Mouse (Mus musculus) hindbrain, embryonic 10.5 days (tissue): ENCODE measurements around the gene Chic1. TPM values are rescaled to one million over a fixed set of nuclear protein-coding genes. Genes with fewer than 3 reads are reported as not detected.

Source experiments
- DNase-seq: peaks from one replicate; pipeline ENCODE4 v3.0.0-alpha.2; 2017; ENCODE audit warnings: low spot score
- H3K27ac ChIP-seq: fragments of 300-500 bp; sonication (generic); 2 replicates; pipeline ENCODE4 v1.5.1; 2016; ENCODE audit warnings: mild to moderate bottlenecking, moderate library complexity
- H3K27me3 ChIP-seq: fragments of 300-500 bp; sonication (generic); 2 replicates; pipeline ENCODE4 v1.6.1; 2016; ENCODE audit warnings: mild to moderate bottlenecking; ENCODE audit not compliant: poor library complexity, insufficient read depth, severe bottlenecking
- H3K36me3 ChIP-seq: fragments of 300-500 bp; sonication (generic); 2 replicates; pipeline ENCODE4 v1.6.1; 2016; ENCODE audit warnings: mild to moderate bottlenecking, moderate library complexity
- H3K4me1 ChIP-seq: fragments of 300-500 bp; sonication (generic); replicated peaks from 2 replicates; pipeline ENCODE4 v1.6.1; 2016; ENCODE audit warnings: mild to moderate bottlenecking
- H3K4me3 ChIP-seq: fragments of 300-500 bp; sonication (generic); 2 replicates; pipeline ENCODE4 v1.5.1; 2016; ENCODE audit warnings: mild to moderate bottlenecking, moderate library complexity
- H3K9me3 ChIP-seq: fragments of 300-500 bp; sonication (generic); 2 replicates; pipeline ENCODE4 v1.6.1; 2016; ENCODE audit warnings: mild to moderate bottlenecking, moderate library complexity
- WGBS: fragments of 180-500 bp; shearing (Covaris S2); methylation state at CpG from one replicate; pipeline ENCODE4 v1.1.7; 2016; 5-methylcytosine and 5-hydroxymethylcytosine counted together
- polyA plus RNA-seq: library from polyadenylated mRNA; unstranded; fragments of >200 nt; fragmentation: Nextera tagmentation; extraction: Ambion mirVana; gene quantifications from 2 replicates; pipeline ENCODE4 v1.2.1, GENCODE M21; 2016

Chic1 gene
- 4.4 and 5.5 TPM in 2 replicates for polyA plus RNA-seq

DNA sequence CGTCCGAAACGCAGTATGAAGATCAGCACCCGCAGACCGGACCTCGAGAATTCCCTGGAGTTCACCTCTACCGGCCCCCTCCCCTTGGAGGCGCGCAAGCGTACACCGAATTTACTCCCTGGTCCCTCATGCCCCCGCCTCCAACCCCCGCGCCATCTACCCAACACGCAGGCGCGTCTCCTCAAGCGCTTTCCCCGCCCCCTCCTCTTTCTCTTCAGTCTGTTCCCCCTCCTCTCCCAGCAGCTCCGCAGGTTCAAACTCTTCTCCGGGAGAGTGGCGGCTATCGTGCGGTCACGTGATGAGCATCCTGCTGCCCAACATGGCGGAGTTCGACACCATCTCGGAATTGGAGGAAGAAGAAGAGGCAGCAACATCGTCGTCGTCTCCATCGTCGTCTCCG lies at the start of gene Chic1:
Gene Chic1, plus strand, starts transcription at position 190 of the 400 bp plus-strand sequence.
- WGBS: 16% methylated on average over 34 of the region's 34 CpGs
- Histone ChIP-seq H3K27ac (peak within 1 kb of the TSS; percentile 89), H3K4me1 (no peaks in the 10 kb centered on the region; the same call in 1 of the 2 replicates), H3K36me3 (no peaks in the 10 kb centered on the region), H3K27me3 (peaks cover 90% of the 10 kb centered on the region), H3K9me3 (no peaks in the 10 kb centered on the region), H3K4me3 (peak within 1 kb of the TSS; percentile 64)
- DNase-seq: peak; percentile 85

DNA sequence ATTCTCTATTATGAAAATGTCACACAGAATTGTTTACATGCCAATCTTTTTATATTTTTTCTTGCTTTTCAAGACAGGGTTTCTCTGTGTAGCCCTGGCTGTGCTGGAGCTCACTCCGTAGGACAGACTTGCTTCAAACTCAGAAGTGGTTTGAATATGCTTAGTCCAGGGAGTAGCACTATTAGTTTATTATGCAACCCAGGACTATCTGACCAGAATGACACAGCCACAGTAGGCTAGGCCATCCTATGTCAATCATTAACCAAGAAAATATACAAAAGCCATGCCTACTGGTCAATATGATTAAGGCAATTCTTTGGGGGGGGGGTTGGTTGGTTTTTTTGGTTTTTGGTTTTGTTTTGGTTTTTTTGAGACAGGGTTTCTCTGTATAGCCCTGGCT lies 48.0 kb upstream of the Chic1 start:
- WGBS: 81% methylated on average over 1 of the region's 1 CpGs
- peaks cover 76% of the 10 kb centered on the region for H3K27me3 ChIP-seq

DNA sequence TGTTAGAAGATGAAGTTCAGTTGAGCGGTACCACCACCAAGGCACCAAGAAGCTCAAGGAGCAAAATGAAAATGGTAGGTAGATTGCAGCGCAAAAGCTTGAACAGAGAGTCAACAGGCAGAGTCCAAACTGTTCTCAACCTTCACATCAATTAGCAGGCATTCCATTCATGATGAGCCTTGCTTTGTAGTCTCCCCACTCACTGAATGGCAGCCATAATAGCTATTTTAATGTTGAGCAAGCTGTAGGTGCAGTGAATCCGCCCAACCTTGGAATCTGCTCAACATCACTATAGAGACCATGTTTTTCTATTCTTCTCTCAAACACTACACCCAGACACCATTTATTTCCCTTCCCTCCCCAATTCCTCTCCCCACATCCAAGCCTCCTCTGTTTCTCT lies 44.6 kb upstream of the Chic1 start:
- H3K36me3 ChIP-seq: no peaks in the 10 kb centered on the region
- no peaks in the 10 kb centered on the region for H3K9me3 ChIP-seq
- H3K27me3 ChIP-seq: peaks cover 71% of the 10 kb centered on the region
- no peak overlapping the region for H3K4me3 ChIP-seq
- no peaks in the 10 kb centered on the region for H3K4me1 ChIP-seq
- no peak overlapping the region for H3K27ac ChIP-seq
- DNase-seq: no peak
- WGBS: 86% methylated on average over 3 of the region's 3 CpGs

More for the DNA sequence above, 48.0 kb upstream of the Chic1 start:
- Histone ChIP-seq H3K4me3 (no peak overlapping the region), H3K36me3 (no peaks in the 10 kb centered on the region), H3K4me1 (no peaks in the 10 kb centered on the region), H3K9me3 (no peaks in the 10 kb centered on the region), H3K27ac (no peak overlapping the region)
- DNase-seq: no peak

DNA sequence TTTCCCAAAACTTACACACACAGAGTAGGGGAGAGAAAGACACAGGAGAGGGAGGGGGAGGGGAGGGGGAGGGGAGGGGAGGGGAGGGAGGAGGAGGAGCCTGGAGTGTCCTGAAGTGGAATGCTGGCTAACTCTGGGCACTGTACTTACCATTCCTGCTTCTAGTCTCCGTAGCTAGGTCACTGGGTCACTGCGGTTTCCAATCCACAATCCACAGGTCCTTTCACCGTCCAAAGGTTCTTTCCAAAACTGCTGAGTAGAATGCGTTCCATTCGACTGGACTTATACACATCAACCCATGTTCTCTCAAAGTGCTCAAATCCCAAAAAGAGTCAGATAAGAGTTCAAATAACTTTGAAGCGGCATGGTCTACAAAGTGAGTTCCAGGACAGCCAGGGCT lies 42.1 kb upstream of the Chic1 start:
- Histone ChIP-seq H3K9me3 (no peaks in the 10 kb centered on the region), H3K4me3 (no peak overlapping the region), H3K4me1 (no peaks in the 10 kb centered on the region), H3K36me3 (no peaks in the 10 kb centered on the region), H3K27me3 (peaks cover 78% of the 10 kb centered on the region), H3K27ac (no peak overlapping the region)
- DNase-seq: no peak
- 82% methylated on average over 6 of the region's 6 CpGs for WGBS

DNA sequence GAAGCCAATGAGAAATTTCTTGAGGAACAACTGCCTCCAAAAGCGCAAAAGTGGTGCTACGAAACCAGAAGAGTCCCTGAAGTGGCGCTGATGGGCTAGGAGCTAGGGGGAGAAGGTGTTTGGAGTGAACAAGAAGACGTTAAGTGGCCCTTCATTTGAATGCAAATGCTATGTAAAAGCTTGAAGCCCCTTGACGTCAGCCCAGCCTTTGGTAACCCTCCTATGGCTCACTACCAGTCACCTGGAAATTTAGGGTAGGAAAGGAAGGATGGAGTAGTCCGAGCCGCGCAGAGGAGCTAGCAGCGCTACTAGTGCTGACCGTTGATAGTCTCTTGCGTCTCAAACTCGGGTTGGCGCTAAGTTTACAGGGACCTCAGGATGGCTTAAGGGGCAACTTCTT lies 35.1 kb upstream of the Chic1 start, which contains the start of gene Cdx4:
Gene Cdx4, plus strand, starts transcription at position 253 of the 400 bp plus-strand sequence.
- Histone ChIP-seq H3K27me3 (peaks cover 96% of the 10 kb centered on the region), H3K9me3 (no peaks in the 10 kb centered on the region), H3K4me1 (no peaks in the 10 kb centered on the region; the same call in 1 of the 2 replicates), H3K36me3 (no peaks in the 10 kb centered on the region), H3K4me3 (peak within 1 kb of the TSS; percentile 28), H3K27ac (no peak within 1 kb of the TSS)
- DNase-seq: peak; percentile 2
- WGBS: 18% methylated on average over 13 of the region's 13 CpGs

DNA sequence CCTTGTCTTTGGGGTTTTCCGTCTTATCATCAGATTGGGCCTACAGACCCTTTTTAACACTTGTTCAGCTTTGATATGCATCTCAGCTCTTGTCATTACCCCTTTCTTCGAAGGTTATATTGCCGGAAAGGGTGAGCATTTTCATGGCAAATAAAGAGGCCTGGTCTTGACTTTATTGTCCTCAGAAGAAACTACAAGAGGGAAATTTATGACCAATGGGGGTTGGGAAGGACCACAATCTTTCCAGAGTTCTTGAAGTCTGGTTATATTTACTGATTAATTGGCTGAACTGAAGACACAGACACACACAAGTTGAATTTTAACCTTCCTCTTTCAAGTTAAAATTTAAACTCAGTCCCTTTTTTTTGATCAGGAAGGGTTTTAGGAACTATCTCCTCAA lies 30.4 kb upstream of the Chic1 start:
- WGBS: 80% methylated on average over 3 of the region's 3 CpGs
- no peaks in the 10 kb centered on the region; the same call in 1 of the 2 replicates for H3K4me1 ChIP-seq
- no peaks in the 10 kb centered on the region for H3K36me3 ChIP-seq
- H3K27me3 ChIP-seq: peaks cover 98% of the 10 kb centered on the region
- DNase-seq: no peak
- no peaks in the 10 kb centered on the region for H3K9me3 ChIP-seq
- H3K27ac ChIP-seq: no peak overlapping the region
- no peak overlapping the region for H3K4me3 ChIP-seq

DNA sequence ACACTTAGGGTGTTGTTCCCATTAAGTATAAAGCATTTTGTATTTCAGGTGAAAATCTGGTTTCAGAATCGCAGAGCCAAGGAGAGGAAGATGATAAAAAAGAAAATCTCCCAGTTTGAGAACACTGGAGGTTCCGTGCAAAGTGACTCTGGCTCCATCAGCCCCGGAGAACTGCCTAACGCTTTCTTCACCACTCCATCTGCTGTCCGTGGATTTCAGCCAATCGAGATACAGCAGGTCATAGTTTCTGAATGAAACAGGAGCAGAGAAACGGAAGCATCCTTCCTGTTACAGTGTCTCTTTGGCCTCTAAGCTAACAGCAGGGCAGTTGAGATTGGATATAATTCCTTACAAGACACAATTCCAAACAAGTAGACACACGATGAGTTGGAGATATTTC lies 26.9 kb upstream of the Chic1 start:
- H3K4me1 ChIP-seq: no peaks in the 10 kb centered on the region
- no peak overlapping the region for H3K4me3 ChIP-seq
- H3K36me3 ChIP-seq: no peaks in the 10 kb centered on the region
- no peak overlapping the region for H3K27ac ChIP-seq
- no peak for DNase-seq
- WGBS: 67% methylated on average over 8 of the region's 8 CpGs
- peaks cover 94% of the 10 kb centered on the region for H3K27me3 ChIP-seq
- H3K9me3 ChIP-seq: no peaks in the 10 kb centered on the region

DNA sequence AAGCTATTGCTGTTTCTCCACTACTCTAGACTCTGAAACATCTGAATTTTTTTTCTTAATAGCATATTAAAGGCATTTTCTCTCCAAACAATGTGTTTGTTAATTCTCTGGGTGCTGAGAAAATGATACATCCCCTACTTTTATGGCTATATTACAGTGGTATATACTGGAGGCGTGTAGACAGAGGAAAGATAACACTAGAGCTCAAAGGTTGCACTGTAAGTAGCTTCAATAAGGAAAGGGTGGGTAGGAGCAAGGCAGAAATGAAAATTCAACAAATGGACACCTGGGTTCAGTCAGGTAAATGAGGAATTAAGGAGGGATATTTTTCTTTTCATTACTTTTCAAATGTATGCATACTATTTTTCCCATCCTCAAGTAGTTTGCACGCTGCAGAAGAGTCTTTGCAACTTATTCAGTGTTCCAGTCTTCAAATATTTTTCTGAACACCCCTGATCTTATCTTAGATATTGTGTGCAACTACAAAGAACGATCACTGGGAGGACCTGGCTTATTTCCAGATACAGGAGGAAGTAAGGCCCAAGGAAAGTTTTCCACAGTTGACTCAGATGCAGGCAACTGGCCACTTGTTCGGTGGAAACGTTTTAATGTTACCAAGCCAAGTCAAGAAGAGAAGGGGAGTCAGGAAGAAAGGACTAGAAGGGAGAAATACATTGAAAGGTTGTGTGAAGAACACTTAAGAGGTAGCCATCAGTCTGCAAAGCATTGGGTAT lies 25.0 kb upstream of the Chic1 start:
- peaks cover 76% of the 10 kb centered on the region for H3K27me3 ChIP-seq
- no peak overlapping the region for H3K4me3 ChIP-seq
- 70% methylated on average over 5 of the region's 5 CpGs for WGBS
- no peak for DNase-seq
- H3K36me3 ChIP-seq: no peaks in the 10 kb centered on the region
- H3K4me1 ChIP-seq: no peaks in the 10 kb centered on the region
- H3K27ac ChIP-seq: no peak overlapping the region
- H3K9me3 ChIP-seq: no peaks in the 10 kb centered on the region

DNA sequence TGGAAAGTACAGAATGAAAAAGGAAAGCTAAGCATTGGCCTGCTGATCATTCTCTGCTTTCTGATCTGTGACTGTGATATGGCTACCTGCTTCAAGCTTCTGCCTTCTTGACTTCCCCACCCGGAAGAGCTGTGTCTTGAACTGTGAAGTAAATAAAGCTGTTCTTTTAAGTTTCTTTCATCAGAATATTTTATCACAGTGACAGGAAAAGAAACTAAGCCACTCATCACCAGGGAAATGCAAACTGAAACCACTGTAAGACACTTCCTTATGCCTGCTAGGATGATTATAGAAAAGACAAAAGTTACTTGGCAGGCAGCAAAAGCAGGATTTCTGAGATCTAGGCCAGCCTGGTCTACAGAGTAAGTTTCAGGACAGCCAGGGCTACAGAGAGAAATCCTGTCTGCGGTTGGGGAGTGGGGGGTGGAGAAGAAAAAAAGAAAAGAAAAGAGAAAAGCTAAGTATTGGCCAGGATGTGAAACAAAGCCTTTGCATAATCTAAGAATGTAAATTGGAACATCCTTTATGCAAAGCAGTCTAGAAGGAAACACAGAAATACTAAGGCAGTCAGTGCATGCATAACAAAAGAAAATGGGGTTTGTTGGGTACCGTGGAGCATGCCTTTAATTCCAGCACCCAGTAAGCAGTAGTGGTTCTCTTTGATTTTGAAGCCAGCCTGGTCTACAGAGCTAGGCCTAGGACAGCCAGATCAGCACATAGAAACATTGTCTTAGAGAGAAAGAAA lies 14.7 kb upstream of the Chic1 start:
- DNase-seq: no peak
- 66% methylated on average over 3 of the region's 3 CpGs for WGBS
- Histone ChIP-seq H3K27ac (no peak overlapping the region), H3K9me3 (no peaks in the 10 kb centered on the region), H3K36me3 (no peaks in the 10 kb centered on the region), H3K27me3 (peaks cover 56% of the 10 kb centered on the region), H3K4me1 (no peaks in the 10 kb centered on the region), H3K4me3 (no peak overlapping the region)

DNA sequence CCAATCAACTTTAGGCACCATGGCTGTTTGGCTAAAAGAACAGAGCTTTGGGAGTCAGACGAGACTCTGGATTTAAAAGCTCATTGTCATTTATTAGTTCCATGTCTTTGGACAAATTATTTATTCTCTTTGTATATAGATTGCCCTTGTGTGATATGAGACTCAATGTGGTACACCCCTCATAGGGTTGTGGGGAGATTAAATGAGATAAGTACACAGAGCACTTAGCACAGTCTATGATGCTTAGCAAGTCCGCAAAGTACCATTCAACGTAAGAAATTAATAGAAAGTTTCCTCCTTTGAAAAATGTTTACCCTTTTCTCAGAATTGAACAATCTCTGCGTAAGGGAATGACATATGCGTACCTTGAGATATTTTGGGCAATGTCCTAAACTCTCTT lies 492 bp upstream of the Chic1 start:
- Histone ChIP-seq H3K27ac (no peak overlapping the region), H3K27me3 (peaks cover 90% of the 10 kb centered on the region)
- no peak for DNase-seq

DNA sequence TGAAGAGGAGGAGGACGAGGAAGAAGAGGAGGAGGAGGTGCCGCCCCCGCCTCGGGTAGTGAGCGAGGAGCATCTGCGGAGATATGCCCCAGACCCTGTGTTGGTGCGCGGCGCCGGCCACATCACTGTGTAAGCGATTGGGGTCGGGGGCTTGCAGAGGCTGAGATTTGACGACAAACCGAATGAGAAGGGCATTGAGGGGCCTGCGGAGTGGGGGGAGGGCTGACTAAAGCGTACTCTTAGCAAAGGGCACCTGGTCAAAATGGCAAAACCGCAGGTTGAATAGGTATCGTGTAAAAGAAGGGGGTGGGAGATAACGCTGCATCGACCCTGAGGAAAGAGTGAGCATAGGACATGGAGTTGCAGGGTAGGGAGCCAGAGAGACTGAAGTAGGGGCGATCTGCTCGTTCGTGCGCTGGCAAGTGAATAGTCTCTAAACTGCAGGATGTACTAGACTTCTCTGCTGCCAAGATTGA lies 523 bp downstream of the Chic1 start:
- peak overlapping the region; percentile 89 for H3K27ac ChIP-seq
- no peak for DNase-seq
- 13% methylated on average over 24 of the region's 24 CpGs for WGBS

More for the DNA sequence above, 492 bp upstream of the Chic1 start:
- H3K9me3 ChIP-seq: no peaks in the 10 kb centered on the region
- WGBS: 45% methylated on average over 5 of the region's 5 CpGs
- H3K4me1 ChIP-seq: no peaks in the 10 kb centered on the region; the same call in 1 of the 2 replicates
- no peaks in the 10 kb centered on the region for H3K36me3 ChIP-seq
- peak overlapping the region; percentile 64 for H3K4me3 ChIP-seq

DNA sequence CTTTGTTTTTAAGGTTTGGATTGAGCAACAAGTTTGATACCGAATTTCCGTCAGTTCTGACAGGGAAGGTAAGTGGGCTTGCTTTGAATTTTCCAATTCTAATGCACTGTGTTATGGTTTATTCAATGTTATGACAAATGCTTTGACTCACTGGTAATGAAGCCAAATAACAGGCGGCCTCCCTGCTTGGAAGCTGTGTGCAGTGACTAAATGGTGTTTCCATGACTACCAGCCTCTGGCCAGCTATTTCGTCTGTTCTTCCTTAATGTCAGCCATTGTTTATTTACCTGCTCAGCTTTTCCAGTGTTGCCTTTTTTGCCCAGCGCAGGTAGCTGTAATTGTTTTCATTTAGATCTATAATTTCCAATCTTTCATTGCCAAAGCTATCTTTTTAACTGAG lies 9.9 kb downstream of the Chic1 start:
- Histone ChIP-seq H3K4me3 (no peak overlapping the region), H3K9me3 (no peaks in the 10 kb centered on the region), H3K36me3 (no peaks in the 10 kb centered on the region), H3K27ac (no peak overlapping the region), H3K4me1 (no peaks in the 10 kb centered on the region), H3K27me3 (peaks cover 80% of the 10 kb centered on the region)
- no peak for DNase-seq
- WGBS: 66% methylated on average over 5 of the region's 5 CpGs

More for the DNA sequence above, 523 bp downstream of the Chic1 start:
- no peaks in the 10 kb centered on the region; the same call in 1 of the 2 replicates for H3K4me1 ChIP-seq
- H3K9me3 ChIP-seq: no peaks in the 10 kb centered on the region
- H3K4me3 ChIP-seq: peak overlapping the region; percentile 64
- no peaks in the 10 kb centered on the region for H3K36me3 ChIP-seq
- peaks cover 90% of the 10 kb centered on the region for H3K27me3 ChIP-seq

DNA sequence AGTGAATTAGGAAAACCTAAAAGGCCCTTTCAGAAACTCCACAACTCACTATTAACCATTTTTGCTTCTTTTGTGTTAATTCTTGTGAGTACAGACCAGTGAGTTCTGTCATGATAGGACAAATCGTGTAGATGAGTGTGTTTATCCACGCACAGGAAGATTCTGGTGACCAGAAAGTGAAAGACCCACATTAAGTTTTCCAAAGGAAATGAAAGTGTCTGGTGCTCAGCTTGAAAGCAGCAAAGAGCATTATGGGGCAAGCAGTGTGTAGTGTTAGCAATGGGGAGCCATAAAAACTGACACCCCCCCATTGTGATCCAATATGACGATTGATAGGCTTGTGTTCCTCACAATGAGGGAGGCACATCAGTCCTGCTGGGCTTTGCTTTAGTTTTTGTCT lies 12.4 kb downstream of the Chic1 start:
- H3K36me3 ChIP-seq: no peaks in the 10 kb centered on the region
- no peak overlapping the region for H3K4me3 ChIP-seq
- 56% methylated on average over 3 of the region's 3 CpGs for WGBS
- no peaks in the 10 kb centered on the region for H3K4me1 ChIP-seq
- no peak overlapping the region for H3K27ac ChIP-seq
- H3K27me3 ChIP-seq: peaks cover 71% of the 10 kb centered on the region
- no peaks in the 10 kb centered on the region for H3K9me3 ChIP-seq
- DNase-seq: no peak
